Mouse (Mus musculus) thymus, postnatal 14 days (tissue): ENCODE measurements at regions not wholly inside any gene's neighbourhood (a gene's known extent, or its start where the extent isn't known, plus 50 kb on each side); places are given as distances from the start of the nearest gene placed in this dataset.
A peak's percentile ranks its signal among the peaks of the same experiment; 100 is the strongest.

Experiments
- DNase-seq: peaks from one replicate; pipeline ENCODE4 v3.0.0; 2021

DNA sequence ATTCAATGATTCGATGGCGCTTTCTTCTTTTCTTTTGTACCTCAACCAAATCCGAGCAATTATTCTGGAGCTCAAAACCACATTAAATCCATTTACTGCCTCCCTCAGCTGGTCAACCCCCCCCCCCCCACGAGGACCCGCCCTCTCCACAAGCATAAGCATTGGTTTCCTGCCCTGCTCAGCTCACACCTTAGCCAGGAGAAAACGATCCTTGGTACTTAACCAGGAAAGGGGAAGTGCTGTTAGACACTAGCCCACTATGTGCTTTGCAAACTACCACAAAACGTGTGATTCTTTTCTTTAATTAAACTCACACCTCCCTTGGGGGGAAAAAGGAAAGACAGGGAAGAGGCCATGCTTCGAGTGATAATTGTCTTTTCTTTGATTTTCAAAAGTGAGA is 169.8 kb downstream of the Arrdc4 start:
- no peak for DNase-seq

GRCm38 (mm10) chr7:68571315-68571714 is 177.7 kb downstream of the Arrdc4 start:
- no peak for DNase-seq

- DNase-seq = no peak
Measured at GRCm38 (mm10) chr7:68568127-68568510, 180.9 kb downstream of the Arrdc4 start.

DNA sequence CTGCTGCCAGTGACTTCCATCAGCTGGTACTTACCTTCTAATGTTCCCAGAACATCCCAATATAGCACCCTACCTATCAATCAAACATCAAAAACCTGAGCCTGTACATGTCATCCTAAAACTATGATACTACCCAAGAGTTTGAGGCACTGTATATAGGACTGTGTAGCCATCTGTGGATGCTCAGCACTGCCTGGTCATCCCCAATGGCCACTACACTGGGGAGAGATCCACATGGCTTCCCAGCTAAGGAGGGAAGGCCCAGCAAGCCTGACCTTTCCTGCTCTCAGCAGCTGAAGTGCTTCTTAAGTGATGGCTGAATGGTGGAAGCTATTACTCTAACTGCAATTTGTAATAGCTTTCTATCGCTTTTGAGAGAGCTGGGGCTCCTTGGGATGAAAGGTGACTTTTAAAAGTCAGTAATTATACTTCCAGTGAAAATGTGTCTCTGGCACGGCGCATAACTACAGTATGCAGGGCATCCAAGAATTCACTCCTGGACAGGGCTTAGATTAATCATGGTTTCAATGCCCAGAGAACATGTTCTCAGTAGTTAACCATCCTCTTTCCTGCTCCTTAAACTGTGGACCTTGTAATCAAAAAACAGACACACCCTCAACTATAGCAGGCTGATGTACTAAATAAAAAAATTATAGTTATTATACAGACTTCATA is 181.5 kb downstream of the Arrdc4 start:
- DNase-seq = no peak

DNA sequence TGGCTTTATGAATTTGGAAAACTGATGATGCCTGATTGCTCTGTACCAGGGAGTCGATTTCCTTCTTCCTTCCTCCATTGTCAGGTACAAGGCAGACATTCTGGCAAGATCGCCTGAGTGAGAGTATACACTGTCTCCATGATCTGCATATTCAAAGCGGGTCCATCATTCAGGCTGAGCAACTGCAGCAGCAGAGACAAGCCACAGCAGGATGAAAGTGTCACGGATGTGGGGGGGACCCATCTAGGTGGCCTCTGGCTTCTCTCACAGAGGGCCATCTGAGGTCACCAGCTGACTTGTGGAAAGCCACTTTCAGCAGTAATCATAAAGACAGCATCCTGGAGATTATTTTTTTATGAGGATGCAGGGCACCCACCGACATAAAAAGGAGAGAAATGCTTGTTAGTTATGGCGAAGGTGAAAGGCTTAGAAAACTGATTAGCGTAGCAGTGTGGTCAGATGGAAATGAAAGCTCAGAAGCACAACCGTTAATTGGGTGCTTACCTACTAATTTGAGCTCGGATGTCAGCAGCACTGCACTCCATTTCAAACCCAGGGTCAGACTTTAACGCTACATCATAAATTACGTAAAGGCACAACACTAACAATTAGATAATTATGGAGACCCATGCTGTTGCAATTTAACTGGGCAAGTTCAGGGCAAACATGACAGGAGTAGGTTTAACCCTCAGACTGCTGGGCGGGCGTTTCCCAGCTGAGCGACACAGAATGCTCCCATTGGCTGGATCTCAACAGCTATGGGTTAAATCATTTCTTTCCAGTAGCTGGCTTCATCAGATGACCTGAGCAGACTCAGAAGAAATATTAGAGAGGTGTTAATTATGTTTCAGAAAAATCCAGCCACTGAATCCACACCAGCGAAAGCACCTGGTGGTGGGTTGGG is 189.3 kb downstream of the Arrdc4 start:
- DNase-seq = no peak

- DNase-seq = no peak
Measured at GRCm38 (mm10) chr7:68550330-68550729, 198.7 kb downstream of the Arrdc4 start.

DNA sequence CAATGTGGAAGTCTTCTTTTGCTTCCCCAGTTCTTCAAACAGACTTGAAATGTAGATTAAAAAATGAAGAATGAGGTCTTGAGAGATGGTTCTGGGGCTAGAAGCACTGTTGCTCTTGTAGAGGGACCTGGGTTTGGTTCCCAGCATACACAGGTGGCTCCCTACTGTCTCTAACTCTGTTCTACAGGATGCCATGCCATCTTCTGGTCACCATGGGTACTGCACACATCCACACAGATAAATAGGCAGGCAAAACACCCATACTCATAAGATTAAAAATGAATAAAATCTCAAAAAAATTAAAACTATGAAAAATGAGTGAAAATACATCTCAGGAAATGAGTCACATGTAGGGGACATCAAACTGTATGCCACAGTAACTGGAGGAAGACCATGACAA is 200.9 kb downstream of the Arrdc4 start:
- no peak for DNase-seq

GRCm38 (mm10) chr7:68544136-68544535 is 204.9 kb downstream of the Arrdc4 start:
- DNase-seq = no peak

GRCm38 (mm10) chr7:68509096-68509495 is 235.5 kb downstream of the Fam169b start:
- no peak for DNase-seq

DNA sequence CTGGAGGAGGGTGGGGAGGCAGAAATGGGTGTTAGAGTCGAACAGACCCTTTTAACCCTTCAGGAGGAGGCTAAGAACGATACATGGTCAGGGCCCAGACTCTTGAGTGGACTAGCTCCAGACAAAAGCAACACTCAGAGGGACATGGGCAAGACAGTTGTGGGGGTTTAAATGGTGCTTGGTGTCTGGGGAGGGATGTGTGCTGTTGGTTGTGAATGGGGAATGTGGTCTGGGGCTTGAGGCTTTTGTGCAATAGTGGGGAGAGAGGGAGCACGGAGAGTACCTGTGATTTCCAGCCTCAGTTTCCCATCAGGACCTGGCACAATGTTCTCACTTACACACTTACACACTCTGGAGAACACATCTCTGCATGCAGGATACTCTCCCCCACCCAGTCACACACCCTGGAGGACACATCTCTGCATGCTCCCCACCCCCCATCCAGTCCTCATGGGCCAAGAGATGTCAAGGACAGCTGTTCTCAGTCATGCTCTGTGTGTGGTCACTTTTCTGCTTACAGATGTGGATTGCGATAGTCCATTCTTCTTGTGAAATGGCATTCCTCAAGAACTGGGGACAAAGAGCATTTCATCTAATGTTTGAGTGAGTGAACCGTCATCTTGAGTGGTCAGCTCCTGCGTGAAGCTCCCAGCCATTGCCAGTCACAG is 217.6 kb downstream of the Fam169b start:
- no peak for DNase-seq

DNA sequence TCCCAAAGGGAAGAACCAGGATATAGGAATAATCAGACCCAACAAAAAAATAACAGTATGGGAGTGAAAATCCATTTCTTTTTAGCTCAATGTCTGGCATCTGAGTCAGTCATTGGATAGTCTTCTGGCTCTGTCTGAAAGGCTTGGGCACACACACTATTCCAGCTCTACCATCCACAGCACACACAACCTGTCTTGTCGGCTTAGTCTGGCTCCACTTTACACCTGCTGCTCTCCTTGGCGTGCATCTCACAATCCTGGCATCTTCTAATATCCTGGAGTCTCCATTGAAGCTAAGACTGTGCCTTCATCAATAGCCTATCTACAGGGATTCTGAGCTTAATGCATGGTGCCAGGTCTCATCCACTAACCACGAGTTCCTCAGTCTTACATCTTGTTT is 213.0 kb downstream of the Fam169b start:
- no peak for DNase-seq

- no peak for DNase-seq
Measured at GRCm38 (mm10) chr7:68482553-68482952, 208.9 kb downstream of the Fam169b start.

DNA sequence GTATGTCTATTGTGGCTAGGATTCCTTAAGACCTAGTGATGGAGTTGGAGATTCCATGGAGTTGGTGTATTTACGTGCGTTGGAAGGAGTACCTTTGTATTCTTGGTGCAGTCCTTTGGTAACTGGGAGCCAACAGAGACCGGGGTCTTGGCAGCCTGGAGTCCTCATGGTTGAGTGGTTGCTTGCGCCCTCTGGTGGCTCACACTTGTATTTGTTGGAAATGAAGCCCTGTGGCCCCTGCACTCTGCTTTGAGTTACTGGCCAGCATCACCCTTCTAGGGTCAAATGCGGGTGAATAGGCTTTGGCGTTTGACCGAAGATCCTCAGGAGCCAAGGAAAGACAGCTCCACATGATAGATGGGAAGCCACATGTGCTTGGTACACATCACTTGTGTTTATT is 207.1 kb downstream of the Fam169b start:
- DNase-seq = peak; percentile 44

GRCm38 (mm10) chr7:68480336-68480735 is 206.7 kb downstream of the Fam169b start:
- DNase-seq = no peak

DNA sequence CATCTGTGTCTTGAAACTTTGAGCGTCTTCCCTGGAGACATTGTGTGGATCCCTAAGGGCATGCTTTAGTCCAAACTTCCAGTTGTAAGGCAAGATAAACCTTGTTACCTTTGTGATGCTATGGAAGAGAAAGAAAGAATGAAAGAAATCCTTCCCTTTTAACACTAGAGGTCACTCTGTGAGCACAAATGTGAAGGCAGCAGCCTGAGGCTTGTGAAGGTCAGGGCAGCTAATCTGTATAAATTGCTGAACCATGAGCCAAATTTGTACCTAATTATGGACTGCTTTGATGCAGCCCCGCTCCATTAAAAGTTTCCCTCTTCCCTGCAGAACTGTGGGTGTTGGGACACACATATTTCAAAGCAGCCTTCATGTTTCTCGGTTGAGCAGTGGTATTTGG is 204.4 kb downstream of the Fam169b start:
- DNase-seq = no peak

GRCm38 (mm10) chr7:68472800-68473199 is 199.2 kb downstream of the Fam169b start:
- DNase-seq = no peak

GRCm38 (mm10) chr7:68470983-68471382 is 197.3 kb downstream of the Fam169b start:
- no peak for DNase-seq

DNA sequence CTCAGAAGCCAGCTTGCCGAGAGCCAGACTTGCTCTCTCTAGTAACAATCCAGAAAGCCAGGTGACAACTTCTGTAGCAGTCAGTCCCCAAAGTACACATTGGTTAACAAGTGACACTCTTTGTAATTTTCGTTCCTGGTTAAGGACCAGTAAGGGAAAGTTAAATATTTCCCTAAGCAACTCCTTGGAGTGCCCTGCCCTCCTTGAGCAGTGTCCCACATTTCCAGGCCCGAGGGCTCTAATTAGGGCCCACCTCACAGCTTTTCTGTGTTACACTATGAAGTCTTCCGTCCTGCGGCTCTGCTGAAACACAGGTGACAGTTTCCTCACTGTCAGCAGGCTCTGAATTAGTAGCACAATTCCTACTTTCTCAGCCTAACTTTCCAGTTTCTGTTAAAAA is 194.9 kb downstream of the Fam169b start:
- DNase-seq = no peak

GRCm38 (mm10) chr7:68457842-68458241 is 184.2 kb downstream of the Fam169b start:
- no peak for DNase-seq

- no peak for DNase-seq
Measured at GRCm38 (mm10) chr7:68455451-68455850, 181.8 kb downstream of the Fam169b start.

DNA sequence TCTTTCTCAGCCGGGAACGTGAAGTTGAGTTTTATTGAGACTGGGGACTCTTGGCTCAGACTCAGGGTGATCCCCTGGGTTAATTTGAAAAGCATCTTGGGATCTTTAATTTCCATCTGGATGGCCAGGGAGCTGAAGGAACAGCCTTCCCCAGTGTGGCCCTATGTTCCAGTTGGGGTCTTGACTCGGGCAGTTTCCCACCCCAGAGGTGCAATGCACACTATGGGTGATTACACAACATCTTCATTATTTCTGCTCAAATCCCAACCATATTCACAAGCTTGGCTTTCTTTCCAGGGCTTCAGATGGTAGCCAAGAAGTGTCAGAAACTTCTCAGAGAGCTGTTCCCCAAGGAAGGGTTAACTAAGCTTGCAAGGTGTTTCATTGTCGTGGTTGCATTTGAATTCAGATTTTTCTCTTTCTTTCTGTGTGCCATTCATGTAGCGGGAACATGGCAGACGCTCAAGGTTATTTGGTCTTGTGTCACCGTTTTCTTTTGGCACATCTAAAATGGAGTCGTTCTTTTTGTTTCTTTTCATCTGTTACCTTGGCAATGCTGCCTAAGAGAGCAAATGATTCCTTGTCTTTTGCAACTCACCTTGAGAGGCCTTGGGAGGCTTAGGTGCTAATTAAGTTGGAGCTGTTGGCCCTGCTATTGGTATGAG is 179.5 kb downstream of the Fam169b start:
- DNase-seq = no peak

DNA sequence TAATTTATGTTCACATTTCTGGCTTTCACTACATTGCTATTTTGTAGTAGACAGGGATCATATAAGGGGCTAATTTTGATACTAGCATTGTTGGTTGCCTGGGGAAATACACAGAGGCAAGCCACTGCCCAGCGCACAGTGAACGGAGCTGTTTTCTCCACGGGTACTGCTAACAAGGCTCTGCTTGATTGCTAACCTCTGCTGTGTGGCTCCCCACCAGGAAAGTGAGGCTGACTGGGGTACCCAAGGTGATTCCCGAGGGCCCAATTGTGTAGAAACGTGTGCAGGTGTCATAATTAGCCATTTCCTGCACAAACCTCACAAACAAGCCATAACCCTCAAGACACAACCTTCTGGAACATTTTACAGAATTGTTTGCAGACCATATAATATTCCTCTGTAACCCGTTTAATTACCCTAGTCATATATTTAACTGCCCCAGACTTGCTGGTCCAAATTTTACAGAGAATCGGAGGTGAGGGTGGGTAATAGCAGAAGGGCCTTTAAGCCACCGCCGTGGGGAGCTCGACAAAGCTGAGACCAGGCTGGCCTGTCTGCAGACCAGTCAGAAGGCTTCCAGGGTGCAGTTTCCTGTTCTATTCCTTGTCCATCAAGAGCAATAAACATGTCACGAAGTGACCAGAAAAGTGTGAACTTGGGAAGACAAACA is 170.9 kb downstream of the Fam169b start:
- DNase-seq = no peak
